Mouse (Mus musculus) heart, embryonic 10.5 days (tissue): ENCODE data around the gene Zfp809. TPM values are rescaled to one million over a fixed set of nuclear protein-coding genes. Genes with fewer than 3 reads are reported as not detected.

ENCODE experiments used
- DNase-seq: peaks from one replicate; pipeline ENCODE4 v3.0.0-alpha.2; 2017; ENCODE audit warnings: low spot score
- H3K27ac ChIP-seq: fragments of 300-500 bp; sonication (generic); 2 replicates; pipeline ENCODE4 v1.5.1; 2016; ENCODE audit warnings: mild to moderate bottlenecking
- H3K27me3 ChIP-seq: fragments of 300-500 bp; sonication (generic); 2 replicates; pipeline ENCODE4 v1.6.1; 2016; ENCODE audit warnings: mild to moderate bottlenecking; ENCODE audit not compliant: poor library complexity, insufficient read depth, severe bottlenecking
- H3K36me3 ChIP-seq: fragments of 300-500 bp; sonication (generic); 2 replicates; pipeline ENCODE4 v1.6.1; 2016; ENCODE audit warnings: mild to moderate bottlenecking, moderate library complexity
- H3K4me1 ChIP-seq: fragments of 300-500 bp; sonication (generic); 2 replicates; pipeline ENCODE4 v1.6.1; 2016; ENCODE audit warnings: mild to moderate bottlenecking
- H3K4me3 ChIP-seq: fragments of 300-500 bp; sonication (generic); 2 replicates; pipeline ENCODE4 v1.5.1; 2016; ENCODE audit warnings: mild to moderate bottlenecking, moderate library complexity
- H3K9me3 ChIP-seq: fragments of 300-500 bp; sonication (generic); 2 replicates; pipeline ENCODE4 v1.6.1; 2016; ENCODE audit warnings: mild to moderate bottlenecking, moderate library complexity
- WGBS: fragments of 180-500 bp; shearing (Covaris S2); methylation state at CpG from one replicate; pipeline ENCODE4 v1.1.7; 2016; 5-methylcytosine and 5-hydroxymethylcytosine counted together
- polyA plus RNA-seq: library from polyadenylated mRNA; unstranded; fragments of >200 nt; fragmentation: Nextera tagmentation; extraction: Ambion mirVana; gene quantifications from 2 replicates; pipeline ENCODE4 v1.2.1, GENCODE M21; 2016

Gene Zfp809
- polyA plus RNA-seq, 1 experiment from 2014 or later: 19.2 TPM

DNA sequence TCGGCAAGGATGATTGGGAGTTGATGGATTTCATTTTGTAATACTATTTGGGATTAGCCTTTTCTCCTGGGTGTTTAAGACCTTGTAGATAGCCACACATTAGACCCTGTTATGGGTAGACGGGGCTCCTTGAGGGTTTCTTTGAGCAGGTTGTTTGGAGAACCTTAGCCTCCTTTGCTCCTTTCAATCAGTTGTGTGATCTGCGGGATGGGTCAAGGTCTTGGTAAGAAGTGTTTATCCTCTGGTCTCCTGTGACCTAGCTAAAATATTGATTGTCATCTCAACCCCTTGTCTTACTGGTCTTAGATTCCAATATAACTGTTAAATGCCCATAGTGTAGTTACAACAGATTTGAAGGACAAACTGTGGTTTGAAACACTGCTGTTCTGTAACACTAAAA, 4.5 kb downstream of the Zfp809 start:
- no peaks in the 10 kb centered on the region for H3K27me3 ChIP-seq
- peaks cover 12% of the 10 kb centered on the region; the same call in 1 of the 2 replicates for H3K4me1 ChIP-seq
- H3K9me3 ChIP-seq: no peaks in the 10 kb centered on the region
- H3K36me3 ChIP-seq: peaks cover 14% of the 10 kb centered on the region
- no peak overlapping the region for H3K27ac ChIP-seq
- DNase-seq: no peak
- H3K4me3 ChIP-seq: no peak overlapping the region
- 87% methylated on average over 3 of the region's 3 CpGs for WGBS

DNA sequence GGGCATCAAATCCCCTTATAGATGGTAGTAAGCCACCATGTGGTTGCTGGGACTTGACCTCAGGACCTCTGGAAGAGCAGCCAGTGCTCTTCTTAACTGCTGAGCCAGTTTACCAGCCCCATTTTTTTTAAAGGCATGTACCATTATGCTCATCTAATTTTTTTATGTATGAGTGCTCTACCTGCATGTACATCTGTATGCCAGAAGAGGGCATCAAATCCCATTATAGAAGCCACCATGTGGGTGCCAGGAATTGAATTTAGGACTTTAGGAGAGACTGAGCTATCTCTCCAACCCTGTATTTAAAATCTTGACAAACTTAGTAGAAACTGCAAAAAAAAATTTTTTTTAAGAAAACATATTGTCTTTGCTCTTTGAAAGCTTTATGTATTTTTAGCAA, 5.0 kb downstream of the Zfp809 start:
- H3K36me3 ChIP-seq: peaks cover 19% of the 10 kb centered on the region
- no peak for DNase-seq
- no peak overlapping the region for H3K27ac ChIP-seq
- no peaks in the 10 kb centered on the region for H3K9me3 ChIP-seq
- H3K27me3 ChIP-seq: no peaks in the 10 kb centered on the region
- H3K4me3 ChIP-seq: no peak overlapping the region
- H3K4me1 ChIP-seq: peaks cover 12% of the 10 kb centered on the region; the same call in 1 of the 2 replicates

DNA sequence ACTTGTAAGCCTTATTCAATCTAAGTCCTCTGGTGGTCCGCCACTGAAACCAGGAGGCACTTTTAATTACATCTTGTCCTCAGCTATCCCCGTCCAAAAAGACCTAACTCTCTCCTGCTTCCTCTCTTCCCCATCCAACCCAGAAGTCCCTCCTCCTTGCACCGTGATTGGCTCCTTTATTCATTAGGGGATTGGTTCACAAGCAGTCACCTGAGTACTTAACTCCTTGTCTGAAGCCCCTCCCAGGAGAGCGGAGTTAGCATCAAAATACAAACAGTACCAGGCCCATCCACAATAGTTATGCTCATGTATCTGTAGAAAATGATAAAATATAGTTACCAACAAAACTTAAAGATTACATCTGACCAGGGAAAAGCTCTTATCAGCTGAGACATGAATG, 14.5 kb downstream of the Zfp809 start:
- DNase-seq: no peak
- Histone ChIP-seq H3K4me1 (no peaks in the 10 kb centered on the region), H3K9me3 (peaks cover 3% of the 10 kb centered on the region; the same call in 1 of the 2 replicates), H3K4me3 (no peak overlapping the region), H3K27ac (no peak overlapping the region), H3K27me3 (no peaks in the 10 kb centered on the region), H3K36me3 (peaks cover 97% of the 10 kb centered on the region)
- 93% methylated on average over 4 of the region's 4 CpGs for WGBS

DNA sequence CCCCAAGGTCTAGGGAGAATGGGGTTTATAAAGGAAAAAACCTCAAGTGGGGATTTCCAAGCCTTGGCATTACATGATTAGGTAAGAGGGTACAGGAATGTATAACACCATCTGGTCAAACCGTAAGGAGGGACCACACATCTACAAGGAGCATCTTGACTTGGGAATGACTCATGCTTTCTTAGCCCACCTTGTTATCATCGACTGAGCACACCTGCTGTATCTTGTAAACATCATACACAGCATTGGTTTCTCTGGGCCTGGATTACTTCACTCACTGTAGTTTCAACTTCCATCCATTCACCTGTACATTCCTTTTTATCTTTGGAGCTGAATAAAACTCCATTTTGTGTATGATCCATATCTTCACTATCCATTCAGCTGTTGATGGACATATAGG, 18.7 kb downstream of the Zfp809 start:
- no peak for DNase-seq
- 90% methylated on average over 2 of the region's 2 CpGs for WGBS
- H3K9me3 ChIP-seq: peaks cover 12% of the 10 kb centered on the region
- H3K4me3 ChIP-seq: no peak overlapping the region
- peaks cover 96% of the 10 kb centered on the region for H3K36me3 ChIP-seq
- no peaks in the 10 kb centered on the region for H3K27me3 ChIP-seq
- H3K4me1 ChIP-seq: no peaks in the 10 kb centered on the region
- H3K27ac ChIP-seq: no peak overlapping the region

DNA sequence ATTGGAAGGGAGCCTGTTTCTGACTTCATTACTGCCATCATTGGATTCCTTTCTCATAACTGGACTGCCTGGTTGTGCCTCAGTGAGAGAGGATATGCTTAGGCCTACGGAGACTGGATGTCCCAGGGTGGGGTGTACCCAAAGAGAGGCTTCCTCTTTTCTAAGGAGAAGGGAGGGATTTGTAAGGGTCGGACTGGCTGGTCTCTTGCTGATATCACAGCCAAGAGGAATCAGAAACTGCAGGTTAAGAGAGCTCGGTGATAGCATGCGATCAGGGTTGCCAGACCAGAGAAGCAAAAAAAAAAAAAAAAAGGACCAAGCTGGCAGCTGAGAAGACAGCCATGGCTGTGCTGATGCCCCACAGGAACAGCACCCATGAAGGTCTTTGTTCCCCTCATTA, 31.1 kb downstream of the Zfp809 start:
- Histone ChIP-seq H3K4me1 (0 out of 2 replicates have a peak, but pooled peaks cover 3% of the 10 kb centered on the region), H3K4me3 (no peak overlapping the region), H3K27me3 (no peaks in the 10 kb centered on the region), H3K27ac (no peak overlapping the region), H3K9me3 (peaks cover 13% of the 10 kb centered on the region; the same call in 1 of the 2 replicates), H3K36me3 (peaks cover 63% of the 10 kb centered on the region)
- 90% methylated on average over 4 of the region's 4 CpGs for WGBS
- no peak for DNase-seq

DNA sequence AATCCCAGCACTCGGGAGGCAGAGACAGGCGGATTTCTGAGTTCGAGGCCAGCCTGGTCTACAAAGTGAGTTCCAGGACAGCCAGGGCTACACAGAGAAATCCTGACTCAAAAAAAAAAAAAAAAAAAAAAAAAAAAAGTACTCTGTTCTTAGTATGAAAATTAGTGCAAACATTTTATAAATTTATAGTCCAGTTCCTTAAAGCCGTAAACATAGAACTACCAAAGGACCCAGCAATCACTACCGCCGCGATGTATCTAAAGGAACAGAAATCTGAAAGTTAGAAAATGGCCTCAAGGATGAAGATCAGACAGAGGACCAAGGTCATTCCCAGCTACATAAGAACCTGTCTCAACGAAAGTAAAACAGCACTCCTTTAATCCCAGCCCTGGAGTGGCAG, 33.3 kb downstream of the Zfp809 start:
- peaks cover 7% of the 10 kb centered on the region; the same call in 1 of the 2 replicates for H3K4me1 ChIP-seq
- WGBS: 73% methylated on average over 8 of the region's 8 CpGs
- H3K27ac ChIP-seq: peak overlapping the region; percentile 88

DNA sequence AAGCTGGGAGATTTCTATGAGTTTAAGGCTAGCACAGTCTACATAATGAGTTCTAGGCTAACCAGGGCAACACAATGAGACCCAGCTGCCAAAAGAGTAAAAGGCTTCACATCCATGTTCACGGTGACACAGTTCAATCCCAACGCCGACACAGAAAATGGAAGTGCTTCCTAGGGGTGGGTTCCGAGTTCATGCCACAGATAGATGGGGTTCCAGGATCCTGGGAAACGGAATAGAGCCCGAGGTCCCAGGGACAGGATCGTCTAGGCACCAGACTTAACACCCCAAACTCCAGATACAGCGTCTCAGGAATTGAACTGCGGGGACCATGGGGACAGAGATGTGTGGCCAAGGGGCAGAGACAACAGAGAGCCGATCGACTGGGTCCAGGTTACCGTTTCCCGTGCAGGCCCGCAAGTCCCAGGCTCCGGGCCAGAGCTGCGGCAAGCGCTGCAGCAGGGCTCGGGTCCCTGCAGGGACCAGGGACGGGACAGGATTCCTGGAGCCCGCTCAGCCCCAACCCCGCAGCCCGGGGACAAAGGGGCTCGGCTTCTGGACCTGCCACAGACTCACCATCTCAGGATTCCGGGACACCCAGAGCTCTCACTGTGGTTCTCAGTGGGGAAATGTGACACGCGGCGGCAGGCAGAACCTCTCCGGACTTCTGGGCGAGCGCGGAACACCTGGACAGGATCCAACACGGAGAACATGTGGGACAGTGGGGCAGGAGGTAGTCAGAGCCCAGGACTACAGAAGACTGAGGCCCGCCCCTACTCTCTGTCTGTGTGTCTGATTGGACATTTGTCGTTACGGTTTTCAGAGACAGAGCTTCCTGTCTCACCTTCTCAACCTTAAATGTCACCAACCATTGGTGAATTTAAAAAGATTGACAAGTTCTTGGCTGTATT, 33.9 kb downstream of the Zfp809 start, which contains the start of gene Zfp599:
Gene Zfp599 (minus strand): TSS at position 712 of the 908 bp plus-strand sequence.
- peak within 1 kb of the TSS; percentile 88 for H3K27ac ChIP-seq
- no peaks in the 10 kb centered on the region for H3K27me3 ChIP-seq
- H3K4me1 ChIP-seq: peaks cover 10% of the 10 kb centered on the region; the same call in 1 of the 2 replicates
- H3K36me3 ChIP-seq: peaks cover 35% of the 10 kb centered on the region
- DNase-seq: peak; percentile 92
- H3K9me3 ChIP-seq: peaks cover 3% of the 10 kb centered on the region; the same call in 1 of the 2 replicates
- under 1% methylated on average over 35 of the region's 35 CpGs for WGBS
- H3K4me3 ChIP-seq: peak within 1 kb of the TSS; percentile 76

More for the DNA sequence above, 33.3 kb downstream of the Zfp809 start:
- Histone ChIP-seq H3K4me3 (peak overlapping the region; percentile 76), H3K27me3 (no peaks in the 10 kb centered on the region), H3K9me3 (peaks cover 6% of the 10 kb centered on the region; the same call in 1 of the 2 replicates), H3K36me3 (peaks cover 41% of the 10 kb centered on the region)
- no peak for DNase-seq

DNA sequence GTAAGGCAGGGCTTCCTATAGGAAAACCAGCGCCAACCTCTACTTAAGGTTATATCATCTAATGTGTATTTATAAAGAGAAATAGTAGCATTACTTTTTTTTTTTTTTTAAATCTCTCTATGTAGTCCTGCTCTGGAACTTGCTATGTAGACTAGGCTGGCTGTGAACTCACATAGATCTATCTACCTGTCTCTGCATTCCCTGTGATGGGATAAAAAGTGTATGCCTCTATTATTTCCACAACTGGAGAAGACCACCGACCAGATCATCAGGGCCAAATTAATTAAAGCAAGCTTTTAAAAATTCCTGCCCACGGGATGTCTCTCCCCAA, 34.5 kb downstream of the Zfp809 start:
- no peak for DNase-seq
- Histone ChIP-seq H3K27ac (peak overlapping the region; percentile 36; the same call in 1 of the 2 replicates), H3K4me1 (peaks cover 10% of the 10 kb centered on the region; the same call in 1 of the 2 replicates), H3K9me3 (peaks cover 3% of the 10 kb centered on the region; the same call in 1 of the 2 replicates), H3K36me3 (peaks cover 28% of the 10 kb centered on the region), H3K4me3 (peak overlapping the region; percentile 76), H3K27me3 (no peaks in the 10 kb centered on the region)
- 32% methylated on average over 3 of the region's 3 CpGs for WGBS

DNA sequence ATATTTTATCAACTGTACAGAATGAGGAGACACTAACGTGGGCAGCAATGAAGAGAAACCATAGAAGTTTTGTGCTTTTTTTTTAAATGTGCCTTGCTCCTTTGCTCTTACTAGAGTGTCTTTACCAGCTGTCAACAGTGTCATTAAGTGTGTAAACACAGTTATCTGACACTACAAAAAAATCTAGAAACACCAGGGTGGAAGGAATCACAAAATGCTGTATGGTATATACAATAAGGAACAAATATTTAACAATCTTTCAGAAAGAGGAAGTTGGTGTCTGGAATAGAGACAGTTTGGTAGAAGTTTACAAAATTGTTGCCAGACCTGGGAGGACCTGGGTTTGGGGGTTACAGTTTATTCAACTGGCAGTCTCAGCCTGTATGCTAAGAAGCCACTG, 36.1 kb downstream of the Zfp809 start:
- 76% methylated on average over 1 of the region's 1 CpGs for WGBS
- no peak overlapping the region for H3K27ac ChIP-seq
- no peaks in the 10 kb centered on the region for H3K27me3 ChIP-seq
- H3K9me3 ChIP-seq: no peaks in the 10 kb centered on the region
- DNase-seq: no peak
- peaks cover 13% of the 10 kb centered on the region for H3K36me3 ChIP-seq
- peaks cover 10% of the 10 kb centered on the region; the same call in 1 of the 2 replicates for H3K4me1 ChIP-seq
- H3K4me3 ChIP-seq: no peak overlapping the region

DNA sequence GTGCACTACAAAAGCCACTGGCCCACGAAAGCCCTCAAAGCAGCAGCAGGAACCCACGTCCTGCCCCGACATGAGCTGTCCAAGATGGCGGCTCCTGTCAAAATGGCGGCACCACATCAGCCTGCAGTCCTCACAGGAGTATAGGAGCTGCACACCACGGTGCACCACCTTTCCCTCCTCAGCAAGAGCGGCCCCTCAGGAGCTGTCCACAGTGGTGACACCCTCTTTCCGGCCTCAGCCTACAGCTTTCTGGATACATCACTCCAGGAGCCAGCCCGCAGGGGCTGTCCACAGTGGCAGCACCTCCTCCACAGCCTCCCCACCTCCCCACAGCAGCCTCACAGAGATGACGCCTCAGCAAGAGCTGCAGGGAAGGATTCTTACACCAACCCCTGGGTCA, 37.1 kb downstream of the Zfp809 start:
- Histone ChIP-seq H3K27me3 (no peaks in the 10 kb centered on the region), H3K36me3 (peaks cover 7% of the 10 kb centered on the region; the same call in 1 of the 2 replicates), H3K9me3 (0 out of 2 replicates have a peak, but pooled peaks cover 4% of the 10 kb centered on the region), H3K27ac (no peak overlapping the region), H3K4me3 (no peak overlapping the region), H3K4me1 (peaks cover 10% of the 10 kb centered on the region; the same call in 1 of the 2 replicates)
- no peak for DNase-seq
- 80% methylated on average over 10 of the region's 10 CpGs for WGBS

DNA sequence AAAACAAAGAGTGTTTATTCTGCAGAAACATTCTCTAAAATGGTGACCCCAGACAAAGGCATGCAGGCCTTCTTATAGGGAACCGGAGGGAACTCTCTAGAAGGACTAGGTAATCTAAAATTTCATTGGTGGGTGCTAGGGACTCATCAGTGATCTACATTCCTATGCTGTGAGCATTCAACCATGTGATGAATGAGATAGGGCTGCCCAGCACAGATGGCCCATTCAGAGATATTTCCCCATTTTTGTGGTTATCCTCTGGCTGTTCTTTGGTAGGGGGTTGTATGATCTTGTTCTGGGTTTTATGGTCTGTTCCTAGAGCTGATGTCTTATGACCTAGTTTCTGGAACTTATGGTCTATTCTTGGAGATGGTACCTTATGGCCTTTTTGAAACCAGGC, 43.4 kb downstream of the Zfp809 start:
- 93% methylated on average over 1 of the region's 1 CpGs for WGBS
- no peak for DNase-seq

DNA sequence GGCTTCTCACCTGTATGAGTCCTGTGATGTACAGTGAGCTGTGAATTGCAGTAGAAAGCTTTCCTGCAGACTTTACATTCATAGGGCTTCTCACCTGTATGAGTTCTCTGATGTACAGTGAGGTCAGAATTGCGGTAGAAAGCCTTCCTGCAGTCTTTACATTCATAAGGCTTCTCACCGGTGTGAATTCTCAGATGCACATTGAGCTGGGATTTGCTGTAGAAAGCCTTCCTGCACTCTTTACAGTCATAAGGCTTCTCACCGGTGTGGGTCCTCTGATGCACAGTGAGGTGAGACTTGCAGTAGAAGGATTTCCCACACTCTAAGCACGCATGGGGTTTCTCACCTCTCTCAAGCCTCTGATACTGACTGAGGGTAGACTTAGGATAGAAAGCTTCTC, 53.2 kb downstream of the Zfp809 start:
- Histone ChIP-seq H3K4me3 (no peak overlapping the region), H3K4me1 (no peaks in the 10 kb centered on the region), H3K36me3 (peaks cover 96% of the 10 kb centered on the region), H3K9me3 (peaks cover 62% of the 10 kb centered on the region), H3K27ac (no peak overlapping the region), H3K27me3 (no peaks in the 10 kb centered on the region)
- WGBS: 96% methylated on average over 4 of the region's 4 CpGs
- no peak for DNase-seq

More for the DNA sequence above, 43.4 kb downstream of the Zfp809 start:
- Histone ChIP-seq H3K27ac (no peak overlapping the region), H3K9me3 (0 out of 2 replicates have a peak, but pooled peaks cover 5% of the 10 kb centered on the region), H3K27me3 (no peaks in the 10 kb centered on the region), H3K4me1 (peaks cover 1% of the 10 kb centered on the region; the same call in 1 of the 2 replicates), H3K36me3 (peaks cover 10% of the 10 kb centered on the region), H3K4me3 (no peak overlapping the region)
